8 mouse cellular contexts compared by ENCODE assay signal in the genomic region with DNA sequence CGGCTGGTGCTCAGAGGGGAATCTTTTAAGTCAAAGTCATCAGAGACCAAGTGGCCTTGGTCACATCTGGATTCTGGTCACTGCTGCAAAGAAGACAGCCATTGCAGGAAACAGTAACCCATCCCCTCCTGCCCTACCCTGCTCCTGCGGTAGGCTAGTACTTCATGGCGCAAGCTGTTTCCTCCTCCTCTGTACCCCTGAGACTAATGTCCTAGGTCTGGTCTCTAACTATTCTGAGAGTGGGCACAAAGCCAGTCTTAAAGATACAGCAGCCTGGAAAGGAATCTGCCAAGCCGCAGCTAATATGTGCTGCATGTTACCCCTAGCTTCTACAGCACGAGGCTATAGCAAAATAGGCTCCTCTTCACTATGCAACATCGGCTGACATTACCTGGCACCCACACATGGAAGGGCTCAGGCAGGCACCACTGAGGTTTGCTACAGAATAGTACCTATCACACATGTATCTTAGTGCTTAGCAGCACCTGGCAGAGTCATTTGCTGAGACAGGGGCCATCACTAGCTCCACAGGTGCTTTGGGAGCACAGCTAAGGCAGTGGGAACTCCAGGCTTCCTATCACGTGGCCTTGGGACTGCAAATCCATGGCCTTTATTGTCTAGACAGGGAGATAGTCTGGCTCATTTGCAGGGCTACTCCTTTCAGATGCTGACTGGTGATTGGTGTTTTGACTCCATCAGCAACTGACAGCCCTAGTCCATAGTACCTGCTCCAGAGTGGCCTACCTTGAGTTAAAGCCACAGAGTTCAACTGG. TPM values are rescaled to one million over a fixed set of nuclear protein-coding genes. Genes with fewer than 3 reads are reported as not detected.
A peak's percentile ranks its signal among the peaks of the same experiment; 100 is the strongest.
DNase-seq lines count a peak whose midpoint lies in the region; ATAC-seq and TF ChIP-seq lines count a peak whose summit lies in the region.

No protein-coding gene starts in this region.

- peaks cover 27% of the 10 kb centered on the region for H3K4me1 ChIP-seq in lung, postnatal 0 days (ENCODE audit: insufficient read depth, low read depth, low read length)
- H3K4me1 ChIP-seq in heart, embryonic 12.5 days (replicated peaks), result peaks cover 35% of the 10 kb centered on the region
- peaks cover 6% of the 10 kb centered on the region; the same call in 1 of the 2 replicates for H3K4me1 ChIP-seq in midbrain, embryonic 14.5 days (ENCODE audit: control insufficient read depth, insufficient read depth, low read length)

- no peak overlapping the region for H3K27ac ChIP-seq in lung, postnatal 0 days (ENCODE audit: low read length)
- peak overlapping the region; percentile 29; the same call in 1 of the 2 replicates for H3K27ac ChIP-seq in heart, embryonic 12.5 days (ENCODE audit: poor library complexity, severe bottlenecking)
- H3K27ac ChIP-seq in midbrain, embryonic 14.5 days (replicated peaks; ENCODE audit: low read depth, low read length), result no peak overlapping the region

- H3K4me3 ChIP-seq in lung, postnatal 0 days (ENCODE audit: low read depth, low read length), result no peak overlapping the region
- H3K4me3 ChIP-seq in heart, embryonic 12.5 days, result no peak overlapping the region
- H3K4me3 ChIP-seq in midbrain, embryonic 14.5 days (replicated peaks; ENCODE audit: low read depth, low read length), result no peak overlapping the region

- no peak for TF ChIP-seq CTCF in lung, postnatal 0 days (IDR thresholded peaks at IDR 0.05)

- peak; percentile 63 for DNase-seq in adrenal gland, postnatal 14 days
- no peak for DNase-seq in adrenal gland, adult 8-10 months
- peak; percentile 48 for DNase-seq in lung, postnatal 0 days (ENCODE audit: low spot score)
- no peak for DNase-seq in lung, adult 18-20 months
- peak; percentile 62 for DNase-seq in lung, postnatal 36 days
- DNase-seq in midbrain, embryonic 14.5 days, result no peak

- no peak for TF ChIP-seq EP300 in lung, postnatal 0 days (IDR thresholded peaks at IDR 0.05)

- H3K9ac ChIP-seq in lung, postnatal 0 days (replicated peaks; ENCODE audit: low read depth), result no peak overlapping the region
- no peak overlapping the region for H3K9ac ChIP-seq in heart, embryonic 12.5 days
- H3K9ac ChIP-seq in midbrain, embryonic 14.5 days (replicated peaks; ENCODE audit: low read length), result no peak overlapping the region

- no peaks in the 10 kb centered on the region for H3K36me3 ChIP-seq in lung, postnatal 0 days (ENCODE audit: insufficient read depth, low read length)
- H3K36me3 ChIP-seq in heart, embryonic 12.5 days, result no peaks in the 10 kb centered on the region
- H3K36me3 ChIP-seq in midbrain, embryonic 14.5 days (ENCODE audit: control insufficient read depth, insufficient read depth, low read length), result no peaks in the 10 kb centered on the region

- 41% methylated on average over 7 of the region's 7 CpGs for WGBS in lung, postnatal 0 days
- WGBS in heart, embryonic 12.5 days, result 51% methylated on average over 7 of the region's 7 CpGs
- WGBS in midbrain, embryonic 14.5 days, result 78% methylated on average over 7 of the region's 7 CpGs

- peak; percentile 28; the same call in 1 of the 2 replicates for ATAC-seq in lung, postnatal 0 days
- no peak for ATAC-seq in heart, embryonic 12.5 days (ENCODE audit: insufficient number of reproducible peaks, low FRiP score)
- ATAC-seq in monocyte, adult 5-6 weeks (replicated peaks; ENCODE audit: insufficient number of reproducible peaks, low FRiP score, low TSS enrichment, poor library complexity, severe bottlenecking), result no peak
- no peak for ATAC-seq in midbrain, embryonic 14.5 days (ENCODE audit: low FRiP score, low TSS enrichment)

- no peak overlapping the region for H3K4me2 ChIP-seq in lung, postnatal 0 days (replicated peaks; ENCODE audit: low read depth, low read length)
- H3K4me2 ChIP-seq in heart, embryonic 12.5 days, result peak overlapping the region; percentile 36
- no peak overlapping the region for H3K4me2 ChIP-seq in midbrain, embryonic 14.5 days (ENCODE audit: low read length)

- no peaks in the 10 kb centered on the region for H3K9me3 ChIP-seq in lung, postnatal 0 days (ENCODE audit: low read length)
- no peaks in the 10 kb centered on the region for H3K9me3 ChIP-seq in heart, embryonic 12.5 days (replicated peaks)
- no peaks in the 10 kb centered on the region for H3K9me3 ChIP-seq in midbrain, embryonic 14.5 days (ENCODE audit: control insufficient read depth, low read length)

- H3K27me3 ChIP-seq in lung, postnatal 0 days (replicated peaks; ENCODE audit: insufficient read depth, low read length), result no peaks in the 10 kb centered on the region
- H3K27me3 ChIP-seq in heart, embryonic 12.5 days (replicated peaks), result no peaks in the 10 kb centered on the region
- no peaks in the 10 kb centered on the region for H3K27me3 ChIP-seq in midbrain, embryonic 14.5 days (ENCODE audit: control insufficient read depth, insufficient read depth, low read length)

RNA-seq across cellular contexts. Expression of a gene that starts 13.7 kb away (rescaled TPM):
- total RNA-seq in adrenal gland, postnatal 14 days (2021), result 20.5 and 36.5 TPM in 2 replicates
- total RNA-seq in adrenal gland, adult 8-10 months (2022), result 10 to 100 TPM; 11.6 to 30.3 (median 23.4) TPM
- 16.5 and 17.8 TPM in 2 replicates for polyA plus RNA-seq in lung, postnatal 0 days (2015; fragmentation: Nextera tagmentation; extraction: Ambion mirVana)
- polyA plus RNA-seq in heart, embryonic 12.5 days (2016; fragmentation: Nextera tagmentation; extraction: Ambion mirVana), result 11.0 and 11.7 TPM in 2 replicates
- total RNA-seq in monocyte, adult 5-6 weeks (2017), result 321 to 541 TPM (median 341 TPM) in 3 replicates
- 37.0 and 39.1 TPM in 2 replicates for polyA plus RNA-seq in midbrain, embryonic 14.5 days (2014; fragmentation: Nextera tagmentation; extraction: Ambion mirVana)

Comparison
In these comparisons a context has a peak if more than half of its experiments do, and no peak if none do; other contexts are left out.
1. DNase-seq: peak in adrenal gland, postnatal 14 days (single experiment), lung, postnatal 0 days (single experiment) and lung, postnatal 36 days (single experiment); none in adrenal gland, adult 8-10 months (single experiment), lung, adult 18-20 months (0 of 2) and midbrain, embryonic 14.5 days (single experiment).